Mouse (Mus musculus) olfactory bulb, adult 2 months (tissue): Measurements from ENCODE around the gene Exosc1.

Source experiments
- CTCF ChIP-seq: fragments of 200-500 bp; IDR thresholded peaks from 2 replicates; pipeline ENCODE4 v1.5.1; 2012; ENCODE audit warnings: low read depth, mild to moderate bottlenecking, low read length, moderate library complexity; ENCODE audit not compliant: insufficient read depth
- POLR2A ChIP-seq: fragments of 200-500 bp; IDR thresholded peaks from 2 replicates; pipeline ENCODE4 v1.6.1; 2012; ENCODE audit warnings: mild to moderate bottlenecking, low read depth, low read length, moderate library complexity; ENCODE audit not compliant: insufficient read depth

- TF ChIP-seq POLR2A: no peak
- no peak for TF ChIP-seq CTCF
Measured at GRCm38 (mm10) chr19:41881842-41882241, 51.4 kb downstream of the Exosc1 start.
